Mouse (Mus musculus) MEL (cell line): Measurements from ENCODE around the gene Ilf3.

Source experiments
- CTCF ChIP-seq, 3 experiments: IDR thresholded peaks in 2 of 3; conservative IDR thresholded peaks in 1 of 3; 2 replicates each; pipeline ENCODE4 v1.5.1; 2011 to 2012; ENCODE audit warnings: low read length in 3 of 3, low read depth in 2 of 3, mild to moderate bottlenecking in 2 of 3, improper control_type of control experiment in 1 of 3, inconsistent platforms in 1 of 3, mixed read lengths in 1 of 3, moderate library complexity in 1 of 3; ENCODE audit not compliant: control insufficient read depth in 1 of 3, insufficient read depth in 1 of 3, poor library complexity in 1 of 3, severe bottlenecking in 1 of 3
- EP300 ChIP-seq, 2 experiments: IDR thresholded peaks; 2 replicates each; pipeline ENCODE4 v1.6.1; 2011; ENCODE audit warnings: improper control_type of control experiment in 2 of 2, low read length in 2 of 2, low read depth in 1 of 2, mild to moderate bottlenecking in 1 of 2
- MAZ ChIP-seq: IDR thresholded peaks from 2 replicates; pipeline ENCODE4 v1.6.1; 2012; ENCODE audit warnings: low read depth, mild to moderate bottlenecking, inconsistent platforms, low read length, improper control_type of control experiment
- MYC ChIP-seq: IDR thresholded peaks from 2 replicates; pipeline ENCODE4 v1.6.1; 2011; ENCODE audit warnings: low read depth, mild to moderate bottlenecking, low read length, improper control_type of control experiment, moderate library complexity
- POLR2A ChIP-seq, 2 experiments: IDR thresholded peaks; 2 replicates each; pipeline ENCODE4 v1.6.1; 2011 to 2012; ENCODE audit warnings: low read length in 2 of 2, mild to moderate bottlenecking in 2 of 2, control low read depth in 1 of 2, improper control_type of control experiment in 1 of 2, low read depth in 1 of 2, moderate library complexity in 1 of 2; ENCODE audit not compliant: control insufficient read depth in 1 of 2, insufficient read depth in 1 of 2, poor library complexity in 1 of 2
- SMC3 ChIP-seq: IDR thresholded peaks from 2 replicates; pipeline ENCODE4 v1.6.1; 2011; ENCODE audit warnings: low read depth, low read length, improper control_type of control experiment

- TF ChIP-seq POLR2A (IDR thresholded peaks at IDR 0.05; ENCODE audit: control insufficient read depth in 1 of 2, insufficient read depth in 1 of 2, low read depth in 1 of 2, low read length in 2 of 2, poor library complexity in 1 of 2) (no peak), MAZ (no peak), CTCF (IDR thresholded peaks at IDR 0.05 in 2 of 3, conservative IDR thresholded peaks at IDR 0.05 in 1 of 3; ENCODE audit: control insufficient read depth in 1 of 3, insufficient read depth in 1 of 3, low read depth in 2 of 3, low read length in 3 of 3, poor library complexity in 1 of 3, severe bottlenecking in 1 of 3) (no peak), SMC3 (no peak), EP300 (IDR thresholded peaks at IDR 0.05; ENCODE audit: low read depth in 1 of 2, low read length in 2 of 2) (no peak), MYC (no peak)
These were observed 25.0 kb downstream of the Ilf3 start for GRCm38 (mm10) chr9:21392646-21393175.
